Mouse (Mus musculus): ENCODE results near the gene Ebf3.

DNA sequence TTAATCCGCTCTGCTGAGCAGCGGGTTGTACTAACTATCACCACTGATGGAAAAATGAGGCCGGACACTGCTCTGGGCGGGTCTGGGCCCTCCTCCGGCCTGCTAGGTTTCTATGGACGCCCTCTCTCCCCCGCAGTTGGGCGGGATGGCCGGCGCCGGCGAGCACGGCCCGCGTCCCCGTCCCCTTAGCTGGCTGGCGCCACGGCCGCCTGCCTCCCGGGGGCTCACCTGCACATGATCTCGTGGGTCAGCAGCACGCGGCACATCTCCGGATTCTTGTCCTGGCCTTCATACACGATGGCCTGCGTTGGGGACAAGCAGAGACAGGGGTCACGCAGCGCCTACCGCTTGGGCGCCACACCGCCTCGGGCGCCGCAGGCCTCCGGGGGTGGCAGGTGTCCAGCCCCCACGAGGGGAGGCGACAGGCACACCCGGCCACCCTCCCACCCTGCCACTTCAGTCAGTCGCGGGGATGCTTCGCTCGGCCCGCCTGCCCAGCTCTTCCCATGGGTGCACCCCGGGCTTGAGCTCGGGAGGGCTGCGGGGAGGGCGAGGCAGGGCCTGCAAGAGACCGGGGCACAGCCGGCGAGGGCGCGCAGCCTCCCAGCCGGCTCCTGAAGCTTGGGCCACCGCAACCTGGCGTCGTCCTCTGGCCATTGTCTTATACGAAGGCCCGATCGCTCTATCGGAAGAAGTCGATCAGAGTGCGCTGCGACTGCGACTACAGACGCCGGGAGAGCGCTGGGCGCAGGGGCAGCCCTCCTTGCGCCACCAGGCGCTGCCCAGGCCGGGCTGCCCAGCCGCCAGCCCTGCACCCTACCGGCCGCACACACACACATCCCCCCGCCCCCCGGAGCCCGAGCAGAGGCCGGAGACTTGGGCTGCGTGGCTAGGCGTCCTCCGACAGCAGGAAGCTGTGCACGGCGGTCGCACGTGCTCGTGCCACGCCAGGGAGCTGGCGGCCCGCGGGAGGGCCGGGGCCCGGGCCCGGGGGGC is 4.9 kb downstream of the Ebf3 start:
- TF ChIP-seq CTCF (IDR thresholded peaks at IDR 0.05) (no peak), POLR2A (IDR thresholded peaks at IDR 0.05; ENCODE audit: insufficient read depth, low read depth, low read length) (no peak)

All from heart, adult 2 months (tissue).